Mouse (Mus musculus) lung, postnatal 10 days (tissue): ENCODE results near the gene Nol9.
A peak's percentile ranks its signal among the peaks of the same experiment; 100 is the strongest.

Experiments used
- DNase-seq: peaks from one replicate; pipeline ENCODE4 v3.0.0; 2021

Gene Nol9

GRCm38 (mm10) chr4:152067280-152067679 lies 28.2 kb downstream of the Nol9 start:
- DNase-seq, result no peak

- DNase-seq, result peak; percentile 9
Observed at GRCm38 (mm10) chr4:152068166-152068724, 29.1 kb downstream of the Nol9 start.

DNA sequence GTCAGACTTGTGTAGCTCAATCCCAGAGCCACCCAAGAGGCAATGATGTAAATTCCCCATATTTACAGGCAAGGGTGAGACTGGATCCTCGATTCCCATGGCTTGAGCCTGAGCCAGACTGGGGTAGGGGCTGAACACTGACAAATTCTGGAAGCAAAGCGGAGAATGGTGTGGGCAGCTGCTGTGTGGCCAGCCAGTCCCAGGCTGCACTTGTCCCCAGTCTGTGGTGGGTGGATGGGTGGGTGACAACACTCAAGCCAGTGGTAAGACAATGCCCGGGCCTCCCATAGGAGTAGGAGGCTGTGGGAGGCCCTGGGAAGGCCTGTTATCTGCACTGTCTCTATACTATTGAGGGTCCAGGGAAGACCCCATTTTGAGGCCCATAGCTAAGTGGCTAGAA lies 30.1 kb downstream of the Nol9 start:
- DNase-seq, result no peak

- DNase-seq, result peak; percentile 29
Observed at GRCm38 (mm10) chr4:152070494-152071396, 31.6 kb downstream of the Nol9 start.

- peak; percentile 71 for DNase-seq
Observed at GRCm38 (mm10) chr4:152072121-152072601, 33.0 kb downstream of the Nol9 start, which contains the start of gene Plekhg5. Gene Plekhg5, plus strand, starts transcription at chr4:152072498.

- peak; percentile 33 for DNase-seq
Observed at GRCm38 (mm10) chr4:152072655-152073054, 33.5 kb downstream of the Nol9 start.

DNA sequence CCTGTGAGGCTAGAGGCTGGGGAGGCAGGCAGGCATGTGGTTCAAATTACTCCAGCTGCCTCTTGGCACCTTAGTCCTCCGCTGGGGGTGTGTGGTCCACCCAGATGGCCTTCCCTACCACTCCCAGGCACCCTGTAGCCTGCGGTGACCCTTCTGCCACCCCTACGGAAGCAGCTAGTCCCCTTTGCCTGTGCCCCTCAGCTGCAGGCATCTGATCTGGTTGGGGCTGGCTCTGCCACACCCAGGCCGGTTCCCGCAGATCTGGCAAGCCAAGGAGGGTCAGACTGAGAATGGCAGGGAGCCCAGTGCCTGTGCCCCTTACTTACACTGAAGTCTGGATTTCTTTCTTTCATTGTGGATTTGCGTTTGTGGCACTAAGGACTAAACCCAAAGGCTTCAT lies 34.6 kb downstream of the Nol9 start:
- no peak for DNase-seq

DNA sequence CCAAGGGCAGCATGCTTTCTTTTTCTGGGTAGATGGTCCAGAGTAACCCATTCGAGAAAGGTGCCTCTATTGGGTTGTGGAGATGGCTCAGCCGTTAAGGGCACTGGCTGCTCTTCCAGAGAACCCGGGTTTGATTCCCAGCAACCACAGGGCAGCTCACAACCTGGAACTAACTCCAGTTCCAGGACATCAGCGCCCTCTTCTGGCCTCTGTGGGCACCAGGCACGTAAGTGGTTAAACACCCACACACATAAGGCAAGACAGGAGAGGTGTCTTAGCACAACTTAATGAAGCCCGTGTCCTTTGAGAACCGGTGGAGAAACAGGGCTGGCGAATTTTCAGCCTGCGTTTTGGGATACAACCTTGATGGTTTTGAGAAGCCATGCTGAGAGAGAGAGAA lies 35.4 kb downstream of the Nol9 start:
- DNase-seq, result no peak

GRCm38 (mm10) chr4:152077191-152077590 lies 38.1 kb downstream of the Nol9 start:
- no peak for DNase-seq

DNA sequence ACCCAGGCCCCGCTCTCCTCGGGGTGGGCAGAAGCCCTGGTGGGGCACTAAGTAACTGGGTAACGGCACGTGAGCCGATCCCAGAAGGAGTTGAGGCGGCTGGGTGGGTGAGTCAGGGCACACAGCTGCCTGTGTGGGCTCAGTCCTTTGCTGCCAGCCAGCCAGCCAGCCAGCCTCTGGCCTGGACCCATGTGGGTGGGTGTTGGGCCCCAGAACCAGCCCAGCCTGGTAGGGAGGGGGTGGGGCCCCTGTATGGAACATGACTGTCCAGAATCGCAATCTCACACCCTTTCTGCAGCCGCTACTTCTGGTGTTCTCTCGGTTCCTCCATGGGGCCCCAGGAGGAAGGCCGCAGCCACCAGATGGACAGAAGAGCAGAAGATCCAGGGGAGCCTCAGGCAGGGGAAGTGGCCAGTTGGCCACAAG lies 39.0 kb downstream of the Nol9 start:
- no peak for DNase-seq

DNA sequence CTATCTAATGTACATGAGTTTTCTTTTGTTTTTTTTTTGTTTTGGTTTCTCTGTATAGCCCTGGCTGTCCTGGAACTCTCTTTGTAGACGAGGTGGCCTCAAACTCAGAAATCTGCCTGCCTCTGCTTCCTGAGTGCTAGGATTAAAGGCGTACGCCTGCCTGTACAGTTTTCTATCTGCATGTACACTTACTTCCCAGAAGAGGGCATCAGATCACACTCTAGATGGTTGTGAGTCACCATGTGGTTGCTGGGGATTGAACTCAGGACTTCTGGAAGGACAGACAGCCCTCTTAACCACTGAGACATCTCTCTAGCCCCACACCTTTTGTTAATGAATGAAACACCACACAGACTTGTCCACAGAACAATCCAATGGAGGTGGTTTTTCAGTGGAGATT lies 40.1 kb downstream of the Nol9 start:
- DNase-seq, result no peak

GRCm38 (mm10) chr4:152079931-152080330 lies 40.8 kb downstream of the Nol9 start:
- DNase-seq, result no peak

DNA sequence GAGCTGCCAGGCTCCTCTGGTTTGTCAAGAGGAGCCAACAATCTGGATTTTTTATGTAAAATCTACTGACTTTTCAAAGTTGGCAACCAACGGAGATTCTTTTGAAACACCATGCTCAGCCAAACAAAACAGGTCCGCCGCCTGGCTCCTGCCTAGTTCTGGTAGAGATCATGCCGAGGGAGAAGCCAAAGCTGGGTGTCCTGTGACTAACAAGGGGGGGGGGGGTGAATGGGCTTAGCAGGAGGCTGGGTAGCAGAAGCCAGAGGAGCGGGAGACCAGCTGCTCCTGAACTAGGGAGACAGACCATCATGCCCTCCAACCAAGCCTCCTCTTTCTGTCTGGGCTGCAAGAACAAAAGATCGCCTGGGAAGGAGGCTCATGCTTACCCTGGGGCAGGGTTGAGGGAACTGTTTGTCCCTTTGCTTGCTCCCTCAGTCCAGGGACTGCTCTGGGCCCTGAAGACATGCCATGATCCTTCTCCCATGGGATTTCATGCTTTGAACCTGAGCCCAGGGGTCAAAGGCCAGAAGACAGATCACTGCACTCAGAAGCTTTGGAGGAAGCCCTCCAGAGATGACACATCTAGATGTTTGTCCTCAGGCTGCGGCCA lies 44.6 kb downstream of the Nol9 start:
- DNase-seq, result no peak

- DNase-seq, result no peak
Observed at GRCm38 (mm10) chr4:152084616-152085015, 45.5 kb downstream of the Nol9 start.

DNA sequence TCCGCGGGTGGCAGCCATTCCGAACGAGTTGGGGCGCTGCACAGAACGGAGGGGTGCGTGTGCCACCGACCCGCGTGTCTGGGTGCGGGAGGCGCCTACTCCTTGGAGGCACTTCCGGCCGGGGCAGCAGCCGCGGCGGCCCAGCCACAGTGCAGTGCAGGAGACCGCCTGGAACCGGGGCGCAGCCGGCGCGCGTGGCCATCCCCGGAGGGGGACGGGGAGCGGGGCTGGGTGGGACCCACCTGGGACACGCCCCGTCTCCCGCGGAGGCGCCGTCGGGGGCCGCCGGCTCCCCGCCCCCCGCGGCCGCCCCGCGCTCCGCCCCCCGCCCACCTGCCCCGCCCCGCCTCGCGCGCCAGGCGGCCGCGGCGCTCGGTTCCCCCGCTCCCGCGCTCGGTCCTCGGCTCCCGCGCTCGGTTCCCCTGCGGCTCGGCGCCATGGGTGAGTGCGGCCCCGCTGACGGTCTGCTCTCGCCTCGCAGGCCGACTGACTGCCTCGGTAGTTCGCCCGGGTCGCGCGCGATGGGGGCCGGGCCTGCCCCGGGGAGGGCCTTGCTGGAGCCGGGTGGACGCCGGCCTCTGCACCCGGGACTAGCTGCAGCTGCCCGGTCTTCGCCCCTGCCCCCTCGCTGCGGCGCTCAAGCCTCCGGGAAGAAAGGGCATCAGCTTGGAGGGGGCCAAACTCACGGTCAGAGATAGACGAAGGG lies 47.5 kb downstream of the Nol9 start:
- DNase-seq, result peak; percentile 67

GRCm38 (mm10) chr4:152087211-152088081 lies 48.3 kb downstream of the Nol9 start:
- no peak for DNase-seq

DNA sequence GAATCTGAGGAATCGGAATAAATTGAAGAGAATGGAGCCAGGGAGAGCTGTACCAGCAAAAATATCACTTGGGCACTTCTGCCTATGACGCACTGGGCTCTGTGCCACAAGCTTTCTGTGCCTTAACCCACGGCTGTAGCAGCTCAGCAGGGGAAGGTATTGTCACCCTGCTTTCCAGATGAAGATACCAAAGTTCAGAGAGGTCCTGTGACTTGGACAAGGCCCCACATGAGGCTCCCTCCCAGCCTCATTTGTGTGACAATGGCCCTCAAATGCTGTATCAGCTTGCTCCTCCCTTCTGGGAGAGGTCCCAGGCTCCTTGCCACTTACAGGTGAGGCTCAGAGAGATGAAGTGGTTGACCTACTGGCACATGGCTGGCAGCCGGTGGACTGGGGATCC lies 49.0 kb downstream of the Nol9 start:
- no peak for DNase-seq

- DNase-seq, result no peak
Observed at GRCm38 (mm10) chr4:152088556-152089120, 49.5 kb downstream of the Nol9 start.

DNA sequence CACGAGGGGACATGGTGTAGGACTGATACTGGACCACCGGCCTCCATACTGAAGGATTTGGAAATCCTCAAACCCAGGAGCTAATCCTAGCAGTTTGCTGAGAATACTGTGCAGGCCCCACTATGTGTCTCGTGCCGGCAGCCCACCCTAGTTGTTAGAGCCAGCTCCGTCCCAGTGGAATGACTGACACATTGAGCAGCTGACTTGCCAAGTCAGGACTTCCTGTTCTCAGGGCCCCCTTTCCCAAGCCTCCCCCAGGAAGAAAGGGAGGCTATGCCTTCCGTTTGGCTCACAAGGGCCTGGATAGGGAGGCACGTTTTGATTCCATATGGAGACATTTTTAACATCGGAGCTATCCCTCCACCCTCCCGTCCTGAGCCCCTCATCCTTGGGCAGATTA lies 51.1 kb downstream of the Nol9 start:
- no peak for DNase-seq

DNA sequence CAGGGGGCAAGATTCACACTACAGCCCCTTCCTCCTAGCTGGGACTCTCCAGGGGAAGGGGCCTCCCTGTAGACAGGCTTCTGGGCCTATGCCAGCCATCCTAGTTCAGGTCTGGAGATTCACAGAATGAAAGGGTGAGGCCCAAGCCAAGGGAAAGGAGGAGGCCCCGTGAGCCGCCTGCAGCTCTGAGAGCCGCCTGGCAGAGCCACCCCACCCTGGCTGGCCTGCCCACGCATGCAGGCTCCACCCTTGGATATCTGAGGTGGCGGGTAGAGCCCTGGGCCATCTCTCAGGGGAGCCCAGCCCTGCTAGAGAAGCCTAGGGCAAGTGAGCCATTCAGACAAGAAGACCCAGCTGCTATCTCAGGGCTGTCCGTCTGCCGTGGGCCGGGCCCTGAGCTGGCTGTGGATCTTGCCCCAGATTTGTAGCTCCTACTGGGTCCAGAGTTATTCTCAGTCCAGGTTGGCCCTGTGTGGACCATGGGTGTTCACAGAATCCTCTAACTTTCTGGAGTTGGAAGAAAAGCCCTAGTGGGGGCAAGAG lies 53.7 kb downstream of the Nol9 start:
- no peak for DNase-seq

DNA sequence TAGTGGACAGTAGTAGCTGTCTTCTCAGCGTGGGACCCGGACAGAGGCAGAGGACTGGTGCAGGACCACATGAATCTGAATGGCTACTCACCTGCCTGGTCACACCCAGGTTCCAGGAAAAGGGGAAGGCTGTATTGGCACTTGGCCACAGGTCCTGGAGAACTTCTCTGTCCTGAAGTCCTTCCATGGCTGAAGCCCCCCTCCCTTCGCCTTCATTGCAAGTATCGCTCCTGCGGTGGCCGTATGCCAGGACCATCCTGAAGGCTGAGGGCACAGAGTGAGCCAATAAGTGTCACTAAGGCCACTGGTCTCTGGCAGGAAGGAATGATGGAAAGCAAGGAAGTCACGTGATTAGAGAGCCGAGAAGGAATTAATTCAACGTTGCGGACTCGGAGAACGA lies 55.1 kb downstream of the Nol9 start:
- DNase-seq, result no peak
